ENCODE assay signal across 8 mouse cellular contexts in the genomic region with DNA sequence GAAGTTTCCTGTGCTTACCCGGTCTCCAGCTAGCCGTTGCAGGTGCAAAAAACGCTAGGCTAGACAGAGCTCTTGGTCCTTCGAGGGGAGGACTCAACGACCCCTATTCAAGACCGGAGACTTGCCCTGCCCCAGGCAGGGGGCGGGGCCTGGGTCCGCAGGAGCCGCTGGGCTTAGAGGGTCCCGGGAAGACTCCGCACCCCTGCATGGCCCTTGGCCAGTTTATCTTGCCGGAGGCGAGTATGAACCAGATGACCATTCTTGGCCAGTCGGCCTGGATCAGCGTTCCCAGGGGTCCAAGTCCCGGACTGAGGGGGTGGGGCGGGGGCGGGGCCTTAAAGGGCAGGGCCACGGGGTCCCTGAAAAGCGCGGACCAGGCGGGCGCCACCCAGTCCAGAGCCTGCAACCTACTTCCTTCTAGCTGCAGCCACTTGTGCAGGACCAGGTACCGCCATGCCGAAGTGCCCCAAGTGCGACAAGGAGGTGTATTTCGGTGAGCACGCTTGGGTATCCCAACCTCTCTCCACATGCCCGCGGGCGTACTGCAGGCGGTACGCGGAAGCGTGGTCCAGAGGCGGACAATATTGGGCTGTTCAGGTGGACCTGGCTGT. TPM values are rescaled to one million over a fixed set of nuclear protein-coding genes. Genes with fewer than 3 reads are reported as not detected.
DNase-seq lines count a peak whose midpoint lies in the region; ATAC-seq and TF ChIP-seq lines count a peak whose summit lies in the region.

No protein-coding gene starts in this region.

- peak overlapping the region; percentile 40 for H3K4me3 ChIP-seq in left cerebral cortex, adult 2 months
- peak overlapping the region; percentile 39 for H3K4me3 ChIP-seq in forebrain, embryonic 15.5 days
- peak overlapping the region; percentile 32 for H3K4me3 ChIP-seq in hindbrain, embryonic 11.5 days (ENCODE audit: low read depth, low read length)
- H3K4me3 ChIP-seq in liver, adult 2 months (ENCODE audit: insufficient read depth, low read depth, low read length) = peak overlapping the region; percentile 76
- H3K4me3 ChIP-seq in midbrain, postnatal 0 days (ENCODE audit: low read depth, low read length) = peak overlapping the region; percentile 26

- under 1% methylated on average over 36 of the region's 36 CpGs for WGBS in forebrain, embryonic 15.5 days
- under 1% methylated on average over 35 of the region's 36 CpGs for WGBS in hindbrain, embryonic 11.5 days
- 1% methylated on average over 36 of the region's 36 CpGs for WGBS in liver, adult 2 months
- WGBS in midbrain, postnatal 0 days = under 1% methylated on average over 35 of the region's 36 CpGs

- TF ChIP-seq CTCF in left cerebral cortex, adult 2 months (IDR thresholded peaks at IDR 0.05) = no peak
- TF ChIP-seq CTCF in liver, adult 2 months (IDR thresholded peaks at IDR 0.05; ENCODE audit: low read depth, low read length) = no peak
- TF ChIP-seq CTCF in midbrain, postnatal 0 days (IDR thresholded peaks at IDR 0.05) = no peak

- DNase-seq in left cerebral cortex, adult 2 months (ENCODE audit: extremely low spot score in 1 of 2, low spot score in 2 of 2) = no peak
- DNase-seq in left cerebral cortex, adult 18-20 months (ENCODE audit: low spot score in 2 of 2) = no peak
- DNase-seq in hindbrain, embryonic 11.5 days (ENCODE audit: low spot score) = peak; percentile 58
- DNase-seq in liver, adult 2 months (ENCODE audit: extremely low read depth, low read depth, low spot score) = no peak
- DNase-seq in midbrain, postnatal 0 days (ENCODE audit: low spot score) = no peak
- no peak for DNase-seq in layer of hippocampus, adult 9-11 months
- no peak for DNase-seq in cerebellum, adult 18-20 months

- 0 out of 2 replicates have a peak, but pooled peaks have one; percentile 5 for TF ChIP-seq POLR2A in liver, adult 2 months (IDR thresholded peaks at IDR 0.05; ENCODE audit: extremely low read depth, insufficient read depth, low read length)

- H3K4me2 ChIP-seq in forebrain, embryonic 15.5 days (replicated peaks) = peak overlapping the region; percentile 78
- H3K4me2 ChIP-seq in hindbrain, embryonic 11.5 days (replicated peaks; ENCODE audit: low read depth, low read length) = peak overlapping the region; percentile 73
- H3K4me2 ChIP-seq in midbrain, postnatal 0 days (ENCODE audit: low read depth, low read length, poor library complexity, severe bottlenecking) = peak overlapping the region; percentile 50

- peak overlapping the region; percentile 34 for H3K9ac ChIP-seq in forebrain, embryonic 15.5 days (replicated peaks)
- peak overlapping the region; percentile 45; the same call in 1 of the 2 replicates for H3K9ac ChIP-seq in hindbrain, embryonic 11.5 days (ENCODE audit: low read depth, low read length)
- peak overlapping the region; percentile 68 for H3K9ac ChIP-seq in liver, adult 2 months (ENCODE audit: low read depth, low read length)
- H3K9ac ChIP-seq in midbrain, postnatal 0 days (replicated peaks; ENCODE audit: low read length, poor library complexity, severe bottlenecking) = no peak overlapping the region

- no peaks in the 10 kb centered on the region for H3K79me2 ChIP-seq in liver, adult 2 months (ENCODE audit: control insufficient read depth, insufficient read depth, low read length)

- no peaks in the 10 kb centered on the region for H3K9me3 ChIP-seq in forebrain, embryonic 15.5 days
- no peaks in the 10 kb centered on the region for H3K9me3 ChIP-seq in hindbrain, embryonic 11.5 days (ENCODE audit: control insufficient read depth, low read length)
- H3K9me3 ChIP-seq in midbrain, postnatal 0 days (ENCODE audit: low read length) = no peaks in the 10 kb centered on the region

- no peak for ATAC-seq in forebrain, embryonic 15.5 days (replicated peaks)
- no peak for ATAC-seq in hindbrain, embryonic 11.5 days (ENCODE audit: low FRiP score)
- no peak for ATAC-seq in midbrain, postnatal 0 days (ENCODE audit: low FRiP score)

- H3K4me1 ChIP-seq in forebrain, embryonic 15.5 days = peaks cover 24% of the 10 kb centered on the region
- H3K4me1 ChIP-seq in hindbrain, embryonic 11.5 days (replicated peaks; ENCODE audit: control insufficient read depth, insufficient read depth, low read length) = 0 out of 2 replicates have a peak, but pooled peaks cover 5% of the 10 kb centered on the region
- H3K4me1 ChIP-seq in liver, adult 2 months (ENCODE audit: control insufficient read depth, insufficient read depth, low read length) = peaks cover 9% of the 10 kb centered on the region
- peaks cover 9% of the 10 kb centered on the region; the same call in 1 of the 2 replicates for H3K4me1 ChIP-seq in midbrain, postnatal 0 days (ENCODE audit: insufficient read depth, low read length)

- H3K36me3 ChIP-seq in forebrain, embryonic 15.5 days = no peaks in the 10 kb centered on the region
- no peaks in the 10 kb centered on the region for H3K36me3 ChIP-seq in hindbrain, embryonic 11.5 days (ENCODE audit: control insufficient read depth, insufficient read depth, low read length)
- H3K36me3 ChIP-seq in liver, adult 2 months (ENCODE audit: control insufficient read depth, insufficient read depth, low read length) = no peaks in the 10 kb centered on the region
- H3K36me3 ChIP-seq in midbrain, postnatal 0 days (ENCODE audit: insufficient read depth, low read length) = no peaks in the 10 kb centered on the region

- H3K27me3 ChIP-seq in forebrain, embryonic 15.5 days = peaks cover 5% of the 10 kb centered on the region; the same call in 1 of the 2 replicates
- peaks cover 12% of the 10 kb centered on the region; the same call in 1 of the 2 replicates for H3K27me3 ChIP-seq in hindbrain, embryonic 11.5 days (ENCODE audit: control insufficient read depth, insufficient read depth, low read length)
- H3K27me3 ChIP-seq in liver, adult 2 months (ENCODE audit: control insufficient read depth, insufficient read depth, low read length) = no peaks in the 10 kb centered on the region
- 0 out of 2 replicates have a peak, but pooled peaks cover 6% of the 10 kb centered on the region for H3K27me3 ChIP-seq in midbrain, postnatal 0 days (ENCODE audit: insufficient read depth, low read length)

- no peak overlapping the region for H3K27ac ChIP-seq in left cerebral cortex, adult 2 months
- H3K27ac ChIP-seq in forebrain, embryonic 15.5 days (replicated peaks) = no peak overlapping the region
- H3K27ac ChIP-seq in hindbrain, embryonic 11.5 days (ENCODE audit: low read depth, low read length) = no peak overlapping the region
- H3K27ac ChIP-seq in liver, adult 2 months (replicated peaks; ENCODE audit: insufficient read depth, low read depth, low read length) = no peak overlapping the region; the same call in 1 of the 2 replicates
- no peak overlapping the region for H3K27ac ChIP-seq in midbrain, postnatal 0 days (ENCODE audit: low read depth, low read length)

- intact Hi-C loops in left cerebral cortex, adult 2 months (cut with DNase I) = no loop called here

RNA-seq across cellular contexts. Expression of gene Tedc1, which starts 4.5 kb away (rescaled TPM):
- total RNA-seq in left cerebral cortex, adult 2 months (2021) = 1 to 10 TPM; 1.7 to 2.2 TPM
- 1 to 10 TPM in 1 of 2 experiments, under 1 TPM in 1; 1.00 to 1.4 TPM for total RNA-seq in left cerebral cortex, adult 18-20 months (2021)
- 22.6 and 24.9 TPM in 2 replicates for polyA plus RNA-seq in forebrain, embryonic 15.5 days (2015; fragmentation: Nextera tagmentation; extraction: Ambion mirVana)
- 28.8 and 31.4 TPM in 2 replicates for polyA plus RNA-seq in hindbrain, embryonic 11.5 days (2014; fragmentation: Nextera tagmentation; extraction: Ambion mirVana)
- 0.09 and 0.34 TPM in 2 replicates for total RNA-seq in liver, adult 2 months (2014; rRNA removed)
- 0.15 and 0.45 TPM in 2 replicates for polyA plus RNA-seq in liver, adult 2 months (2012; rRNA removed)
- 4.3 and 17.0 TPM in 2 replicates for total RNA-seq in midbrain, postnatal 0 days (2014; rRNA removed)
- polyA plus RNA-seq in midbrain, postnatal 0 days (2015; fragmentation: Nextera tagmentation; extraction: Ambion mirVana) = 8.8 and 8.9 TPM in 2 replicates

RNA-seq across cellular contexts. Expression of gene Crip1, which starts 5.7 kb away (rescaled TPM):
- total RNA-seq in left cerebral cortex, adult 2 months (2021) = 10 to 100 TPM; 14.4 to 15.0 TPM
- 10 to 100 TPM; 14.3 to 15.9 TPM for total RNA-seq in left cerebral cortex, adult 18-20 months (2021)
- 29.1 and 31.5 TPM in 2 replicates for polyA plus RNA-seq in forebrain, embryonic 15.5 days (2015; fragmentation: Nextera tagmentation; extraction: Ambion mirVana)
- polyA plus RNA-seq in hindbrain, embryonic 11.5 days (2014; fragmentation: Nextera tagmentation; extraction: Ambion mirVana) = 76.0 and 84.7 TPM in 2 replicates
- 18.3 and 22.2 TPM in 2 replicates for total RNA-seq in liver, adult 2 months (2014; rRNA removed)
- polyA plus RNA-seq in liver, adult 2 months (2012; rRNA removed) = 17.5 and 25.0 TPM in 2 replicates
- total RNA-seq in midbrain, postnatal 0 days (2014; rRNA removed) = 2.5 and 3.9 TPM in 2 replicates
- 25.0 and 26.0 TPM in 2 replicates for polyA plus RNA-seq in midbrain, postnatal 0 days (2015; fragmentation: Nextera tagmentation; extraction: Ambion mirVana)

RNA-seq across cellular contexts. Expression of gene Crip2, which starts 11.7 kb away (rescaled TPM):
- total RNA-seq in left cerebral cortex, adult 2 months (2021) = 100 to 1,000 TPM; 143 to 148 TPM
- total RNA-seq in left cerebral cortex, adult 18-20 months (2021) = 100 to 1,000 TPM; 142 to 162 TPM
- 407 and 414 TPM in 2 replicates for polyA plus RNA-seq in forebrain, embryonic 15.5 days (2015; fragmentation: Nextera tagmentation; extraction: Ambion mirVana)
- 208 TPM in 2 replicates for polyA plus RNA-seq in hindbrain, embryonic 11.5 days (2014; fragmentation: Nextera tagmentation; extraction: Ambion mirVana)
- 24.3 and 37.3 TPM in 2 replicates for total RNA-seq in liver, adult 2 months (2014; rRNA removed)
- polyA plus RNA-seq in liver, adult 2 months (2012; rRNA removed) = 217 and 245 TPM in 2 replicates
- total RNA-seq in midbrain, postnatal 0 days (2014; rRNA removed) = 147 and 185 TPM in 2 replicates
- 317 and 336 TPM in 2 replicates for polyA plus RNA-seq in midbrain, postnatal 0 days (2015; fragmentation: Nextera tagmentation; extraction: Ambion mirVana)

RNA-seq across cellular contexts. Expression of gene Tmem121, which starts 34.0 kb away (rescaled TPM):
- 10 to 100 TPM; 27.8 to 28.6 TPM for total RNA-seq in left cerebral cortex, adult 2 months (2021)
- total RNA-seq in left cerebral cortex, adult 18-20 months (2021) = 10 to 100 TPM; 25.5 to 27.5 TPM
- polyA plus RNA-seq in forebrain, embryonic 15.5 days (2015; fragmentation: Nextera tagmentation; extraction: Ambion mirVana) = 38.9 and 41.1 TPM in 2 replicates
- polyA plus RNA-seq in hindbrain, embryonic 11.5 days (2014; fragmentation: Nextera tagmentation; extraction: Ambion mirVana) = 8.9 and 10.8 TPM in 2 replicates
- total RNA-seq in liver, adult 2 months (2014; rRNA removed) = not detected in 2 replicates
- not detected in 2 replicates for polyA plus RNA-seq in liver, adult 2 months (2012; rRNA removed)
- 80.8 and 89.1 TPM in 2 replicates for total RNA-seq in midbrain, postnatal 0 days (2014; rRNA removed)
- polyA plus RNA-seq in midbrain, postnatal 0 days (2015; fragmentation: Nextera tagmentation; extraction: Ambion mirVana) = 63.6 and 67.5 TPM in 2 replicates

RNA-seq across cellular contexts. Expression of gene Mta1, which starts 53.7 kb away (rescaled TPM):
- total RNA-seq in left cerebral cortex, adult 2 months (2021) = 10 to 100 TPM; 72.9 to 76.5 TPM
- 10 to 100 TPM; 71.5 to 71.9 TPM for total RNA-seq in left cerebral cortex, adult 18-20 months (2021)
- polyA plus RNA-seq in forebrain, embryonic 15.5 days (2015; fragmentation: Nextera tagmentation; extraction: Ambion mirVana) = 15.2 and 17.9 TPM in 2 replicates
- polyA plus RNA-seq in hindbrain, embryonic 11.5 days (2014; fragmentation: Nextera tagmentation; extraction: Ambion mirVana) = 17.2 and 19.4 TPM in 2 replicates
- 6.0 and 8.9 TPM in 2 replicates for total RNA-seq in liver, adult 2 months (2014; rRNA removed)
- 24.3 and 31.7 TPM in 2 replicates for polyA plus RNA-seq in liver, adult 2 months (2012; rRNA removed)
- 48.3 and 55.2 TPM in 2 replicates for total RNA-seq in midbrain, postnatal 0 days (2014; rRNA removed)
- 15.3 and 16.8 TPM in 2 replicates for polyA plus RNA-seq in midbrain, postnatal 0 days (2015; fragmentation: Nextera tagmentation; extraction: Ambion mirVana)

Comparison
In these comparisons a context has a peak if more than half of its experiments do, and no peak if none do; other contexts are left out.
1. H3K4me3 ChIP-seq: peak in every context shown above with its lines; median percentile 76 in liver, adult 2 months; 40 in left cerebral cortex, adult 2 months; 39 in forebrain, embryonic 15.5 days; 32 in hindbrain, embryonic 11.5 days; 26 in midbrain, postnatal 0 days.